Mouse (Mus musculus): ENCODE measurements around the gene Hexim1.

Hexim1 gene

GRCm38 (mm10) chr11:103098531-103099190 is 17.4 kb upstream of the Hexim1 start:
- no peak for DNase-seq (ENCODE audit: low spot score in 2 of 2)

- DNase-seq (ENCODE audit: low spot score in 2 of 2), result no peak
Observed at GRCm38 (mm10) chr11:103099352-103099940, 16.6 kb upstream of the Hexim1 start.

DNA sequence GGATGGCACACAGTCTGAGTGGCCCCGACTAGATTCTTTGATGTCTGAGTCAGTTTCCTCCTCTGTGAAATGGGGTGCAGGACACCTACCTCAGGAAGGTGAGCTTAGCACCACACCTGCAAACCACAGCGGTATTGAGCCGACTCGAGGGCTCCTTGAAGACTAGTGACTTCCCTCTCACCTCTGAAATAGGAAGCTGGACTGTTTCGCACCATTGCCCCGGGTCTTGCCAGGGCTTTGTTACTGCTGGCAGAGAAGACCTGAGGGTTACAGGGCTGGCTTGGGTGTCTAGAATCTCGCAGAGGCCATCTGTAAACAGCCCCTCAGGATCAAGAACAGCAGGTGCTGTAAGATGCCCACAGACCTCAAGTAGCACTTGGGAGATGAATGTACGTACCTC is 15.7 kb upstream of the Hexim1 start:
- DNase-seq (ENCODE audit: low spot score in 2 of 2), result no peak

- peak; percentile 38 to 46 for DNase-seq (ENCODE audit: low spot score in 2 of 2)
Observed at GRCm38 (mm10) chr11:103101481-103101865, 14.6 kb upstream of the Hexim1 start, which contains the start of the genes Plcd3 and Acbd4. Gene Plcd3 (minus strand): TSS chr11:103101658. Gene Acbd4 (plus strand): TSS chr11:103101682.

- DNase-seq (ENCODE audit: low spot score in 2 of 2), result no peak
Observed at GRCm38 (mm10) chr11:103101866-103102501, 14.0 kb upstream of the Hexim1 start.

- peak; percentile 98 to 99 for DNase-seq (ENCODE audit: low spot score in 2 of 2)
Observed at GRCm38 (mm10) chr11:103102725-103103349, 13.2 kb upstream of the Hexim1 start.

DNA sequence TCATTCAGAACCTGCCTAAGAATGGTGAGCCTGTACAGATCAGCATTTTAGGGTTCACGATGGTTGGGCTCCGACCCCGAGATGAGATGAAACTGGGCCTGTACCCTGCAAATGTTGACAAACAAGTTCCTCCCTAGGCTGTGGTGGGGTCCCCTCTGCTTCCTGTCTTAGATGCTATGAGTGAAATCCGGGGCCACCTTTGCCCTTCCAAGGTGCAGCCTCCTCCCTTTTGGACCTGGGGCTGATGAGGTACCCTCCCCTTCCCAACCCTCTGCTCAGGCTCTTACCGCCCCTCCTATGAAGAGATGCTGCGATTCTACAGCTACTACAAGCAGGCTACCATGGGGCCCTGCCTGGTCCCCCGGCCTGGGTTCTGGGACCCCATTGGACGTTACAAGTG is 12.4 kb upstream of the Hexim1 start:
- DNase-seq (ENCODE audit: low spot score in 2 of 2), result no peak

GRCm38 (mm10) chr11:103104469-103104868 is 11.6 kb upstream of the Hexim1 start:
- DNase-seq (ENCODE audit: low spot score in 2 of 2), result no peak

GRCm38 (mm10) chr11:103105180-103105725 is 10.8 kb upstream of the Hexim1 start:
- no peak for DNase-seq (ENCODE audit: low spot score in 2 of 2)

GRCm38 (mm10) chr11:103105810-103106209 is 10.2 kb upstream of the Hexim1 start:
- no peak for DNase-seq (ENCODE audit: low spot score in 2 of 2)

GRCm38 (mm10) chr11:103106386-103106785 is 9.6 kb upstream of the Hexim1 start:
- no peak for DNase-seq (ENCODE audit: low spot score in 2 of 2)

GRCm38 (mm10) chr11:103111301-103111700 is 4.7 kb upstream of the Hexim1 start:
- no peak for DNase-seq (ENCODE audit: low spot score in 2 of 2)

- no peak for DNase-seq (ENCODE audit: low spot score in 2 of 2)
Observed at GRCm38 (mm10) chr11:103111881-103112551, 4.0 kb upstream of the Hexim1 start.

DNA sequence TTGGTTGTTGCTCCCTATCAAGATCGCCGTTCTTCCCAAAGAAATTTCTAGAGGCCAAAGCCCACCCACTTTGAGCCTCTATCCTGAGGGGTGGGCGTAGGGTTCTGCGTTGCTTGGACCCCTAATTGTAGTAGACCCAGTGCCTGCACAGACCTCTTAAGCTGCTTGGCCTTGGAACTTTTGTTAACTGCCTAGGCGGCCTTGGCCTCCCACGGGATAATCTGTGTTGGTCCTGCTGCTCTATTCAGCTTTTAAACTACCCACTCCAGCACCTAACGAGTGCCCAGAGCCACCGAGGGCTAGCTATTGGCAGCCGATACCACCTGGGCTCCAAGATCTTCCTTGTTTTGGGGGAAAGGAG is 3.5 kb upstream of the Hexim1 start:
- no peak for DNase-seq (ENCODE audit: low spot score in 2 of 2)

GRCm38 (mm10) chr11:103113005-103113404 is 3.0 kb upstream of the Hexim1 start:
- no peak for DNase-seq (ENCODE audit: low spot score in 2 of 2)

DNA sequence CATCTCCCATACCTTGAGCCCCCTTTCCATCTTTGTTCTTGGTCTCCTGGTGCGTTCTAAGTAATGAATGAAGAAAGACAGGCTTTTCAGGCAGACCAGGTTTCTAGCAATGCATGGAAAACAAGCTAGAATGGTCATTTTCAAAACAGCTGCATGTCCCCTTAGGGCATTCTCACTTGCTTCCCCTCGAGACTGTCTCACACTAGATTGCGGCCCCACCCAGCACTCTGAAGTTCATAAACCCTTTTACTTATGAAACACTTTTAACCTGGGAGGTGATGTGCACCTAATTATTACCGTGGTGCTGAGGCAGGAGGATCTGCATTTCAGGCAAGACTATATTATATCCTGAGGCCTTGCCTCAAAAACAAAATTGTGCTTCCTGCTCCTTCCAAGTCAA is 2.3 kb upstream of the Hexim1 start:
- no peak for DNase-seq (ENCODE audit: low spot score in 2 of 2)

DNA sequence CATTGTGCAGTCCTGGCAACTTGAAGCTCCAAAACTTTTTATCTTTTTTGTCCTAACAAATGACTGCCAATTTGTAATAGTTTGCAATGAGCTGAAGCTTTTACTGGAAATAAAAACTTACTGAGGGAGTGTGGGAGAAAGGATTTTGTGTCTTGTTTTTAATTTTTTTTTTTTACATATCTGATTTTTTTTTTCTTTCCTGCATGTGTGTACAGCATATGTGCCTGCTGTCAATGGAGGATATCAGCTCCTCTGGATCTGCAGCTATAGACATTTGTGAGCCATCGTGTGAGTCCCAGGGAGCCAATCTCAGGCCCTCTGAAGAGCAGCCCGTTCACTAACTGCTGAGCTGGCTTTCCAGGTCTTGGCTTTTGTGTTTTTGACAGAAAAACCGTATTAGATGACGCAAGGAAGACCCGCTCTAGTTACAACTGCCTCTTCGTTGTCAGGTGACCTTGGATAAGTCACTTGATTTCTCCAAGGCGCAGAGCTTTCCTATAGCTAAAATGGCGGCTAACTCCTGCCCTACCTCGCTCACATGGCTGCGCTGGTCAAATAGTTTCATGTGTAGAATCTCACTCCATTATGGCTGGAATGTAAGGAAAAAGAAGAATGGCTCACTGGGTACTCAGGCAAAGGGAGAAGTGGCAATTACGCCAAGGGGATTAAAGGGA is 1.6 kb upstream of the Hexim1 start:
- DNase-seq (ENCODE audit: low spot score in 2 of 2), result no peak

- peak; percentile 68 to 69 for DNase-seq (ENCODE audit: low spot score in 2 of 2)
Observed at GRCm38 (mm10) chr11:103115163-103116007, 646 bp upstream of the Hexim1 start.

GRCm38 (mm10) chr11:103116959-103117590 is 1.0 kb downstream of the Hexim1 start:
- DNase-seq (ENCODE audit: low spot score in 2 of 2), result peak; percentile 65 to 75

GRCm38 (mm10) chr11:103117591-103118009 is 1.6 kb downstream of the Hexim1 start:
- DNase-seq (ENCODE audit: low spot score in 2 of 2), result no peak

Measured in spleen, postnatal 14 days (tissue).